Mouse (Mus musculus) testis, adult 2 months (tissue): ENCODE measurements around the gene H2-DMb1. TPM values are rescaled to one million over a fixed set of nuclear protein-coding genes. Genes with fewer than 3 reads are reported as not detected.

Source experiments
- H3K27ac ChIP-seq: fragments of 200-500 bp; 2 replicates; pipeline ENCODE4 v1.5.1; 2012; ENCODE audit warnings: low read depth, low read length; ENCODE audit not compliant: control insufficient read depth, insufficient read depth
- H3K27me3 ChIP-seq: fragments of 200-500 bp; 2 replicates; pipeline ENCODE4 v1.6.1; 2012; ENCODE audit warnings: mild to moderate bottlenecking, low read length, moderate library complexity; ENCODE audit not compliant: control insufficient read depth, insufficient read depth
- H3K36me3 ChIP-seq: fragments of 200-500 bp; 2 replicates; pipeline ENCODE4 v1.6.1; 2012; ENCODE audit warnings: mild to moderate bottlenecking, low read length; ENCODE audit not compliant: control insufficient read depth, insufficient read depth
- H3K4me1 ChIP-seq: fragments of 200-500 bp; 2 replicates; pipeline ENCODE4 v1.6.1; 2012; ENCODE audit warnings: low read length; ENCODE audit not compliant: control insufficient read depth, insufficient read depth
- H3K4me3 ChIP-seq: fragments of 200-500 bp; 2 replicates; pipeline ENCODE4 v1.5.1; 2012; ENCODE audit warnings: low read depth, mild to moderate bottlenecking, low read length, moderate library complexity, mixed read lengths; ENCODE audit not compliant: control insufficient read depth
- CTCF ChIP-seq: fragments of 200-500 bp; IDR thresholded peaks from 2 replicates; pipeline ENCODE4 v1.5.1; 2012; ENCODE audit warnings: low read depth, mild to moderate bottlenecking, inconsistent platforms, low read length, moderate library complexity; ENCODE audit not compliant: control insufficient read depth, insufficient read depth, insufficient replicate concordance
- POLR2A ChIP-seq: fragments of 200-500 bp; IDR thresholded peaks from 2 replicates; pipeline ENCODE4 v1.6.1; 2012; ENCODE audit warnings: low read depth, mild to moderate bottlenecking, inconsistent platforms, low read length, moderate library complexity; ENCODE audit not compliant: control insufficient read depth
- polyA plus RNA-seq: library from polyadenylated mRNA; depleted of rRNA; stranded (reverse); fragments of >200 nt; gene quantifications from 2 replicates; pipeline ENCODE4 v1.2.3, GENCODE M21; 2012

The H2-DMb1 gene
- polyA plus RNA-seq, 1 experiment = 9.5 TPM

DNA sequence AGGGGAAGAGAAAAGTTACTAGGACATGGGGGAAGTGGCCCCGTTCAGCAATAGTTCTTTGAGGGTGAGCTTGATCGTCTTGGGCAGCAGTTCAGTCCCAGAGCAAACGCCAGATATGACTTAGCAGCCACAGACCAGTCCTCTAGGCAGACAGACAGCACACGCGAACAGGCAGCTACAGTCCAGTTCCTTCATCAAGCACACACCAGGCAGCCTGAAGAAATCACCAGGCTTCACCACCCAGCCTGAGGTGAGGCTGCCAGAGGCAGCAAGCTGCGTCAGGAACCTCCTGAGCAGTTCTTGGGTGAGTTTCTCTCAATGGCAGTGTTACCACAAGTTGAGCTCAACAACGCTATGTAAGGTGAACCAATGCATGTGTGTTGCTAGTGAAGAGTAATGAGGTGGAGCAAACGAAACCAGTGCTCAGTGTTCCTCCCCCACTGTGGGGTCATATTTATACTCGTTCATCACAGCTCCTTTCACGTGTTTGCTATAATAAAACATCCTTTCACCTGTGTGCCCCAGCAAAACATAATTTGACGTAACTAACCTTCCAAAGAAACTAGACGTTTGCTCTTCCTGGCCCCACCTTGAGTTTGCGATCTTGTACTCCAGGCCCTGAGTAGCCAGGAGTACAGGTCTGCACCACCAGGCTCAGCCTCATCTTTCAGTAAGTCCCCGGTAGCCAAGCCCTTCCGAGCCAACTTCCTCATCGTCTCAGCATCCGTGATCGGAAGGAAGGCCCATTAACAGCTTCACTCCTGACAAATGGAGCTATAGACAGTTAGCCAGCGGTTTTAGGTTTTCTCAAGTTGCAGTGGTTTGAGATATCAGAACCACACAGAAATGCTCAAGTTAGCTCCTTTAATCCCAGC, 22.6 kb upstream of the H2-DMb1 start:
- TF ChIP-seq CTCF (no peak), POLR2A (no peak)
- Histone ChIP-seq H3K36me3 (no peaks in the 10 kb centered on the region), H3K27ac (no peak overlapping the region), H3K27me3 (no peaks in the 10 kb centered on the region), H3K4me1 (peaks cover 16% of the 10 kb centered on the region), H3K4me3 (no peak overlapping the region)

DNA sequence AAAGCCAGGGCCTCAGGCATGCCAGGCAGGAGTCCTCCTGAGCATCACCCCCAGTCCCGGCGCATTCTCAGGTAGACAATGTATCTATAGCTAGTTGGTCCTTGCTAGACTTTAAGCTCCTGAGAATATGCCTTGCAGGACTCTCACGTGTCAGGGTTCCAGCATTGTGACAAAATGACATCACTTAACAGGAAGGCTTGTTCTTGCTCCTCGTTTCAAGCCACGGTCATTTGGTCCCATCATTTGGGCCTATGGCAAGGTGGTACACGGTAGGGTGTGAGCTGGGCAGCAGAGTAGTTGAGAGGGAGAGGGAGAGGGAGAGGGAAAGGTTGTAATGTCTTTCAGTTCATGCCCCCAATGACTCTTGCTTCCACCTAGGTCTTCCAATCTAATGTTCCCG, 21.0 kb upstream of the H2-DMb1 start:
- TF ChIP-seq CTCF = no peak
- TF ChIP-seq POLR2A = no peak
- H3K27ac ChIP-seq = no peak overlapping the region
- H3K4me1 ChIP-seq = peaks cover 15% of the 10 kb centered on the region
- no peaks in the 10 kb centered on the region for H3K36me3 ChIP-seq
- no peaks in the 10 kb centered on the region for H3K27me3 ChIP-seq
- H3K4me3 ChIP-seq = no peak overlapping the region

- H3K27ac ChIP-seq = no peak overlapping the region
- no peaks in the 10 kb centered on the region for H3K36me3 ChIP-seq
- H3K4me3 ChIP-seq = no peak overlapping the region
- TF ChIP-seq POLR2A (no peak), CTCF (0 out of 2 replicates have a peak, but pooled peaks have one; percentile 8)
- peaks cover 4% of the 10 kb centered on the region for H3K4me1 ChIP-seq
- no peaks in the 10 kb centered on the region for H3K27me3 ChIP-seq
These were observed 19.6 kb upstream of the H2-DMb1 start for GRCm38 (mm10) chr17:34133289-34133688.

GRCm38 (mm10) chr17:34134451-34134850, 18.4 kb upstream of the H2-DMb1 start:
- H3K4me1 ChIP-seq = peaks cover 5% of the 10 kb centered on the region
- H3K36me3 ChIP-seq = no peaks in the 10 kb centered on the region
- H3K4me3 ChIP-seq = no peak overlapping the region
- TF ChIP-seq POLR2A = no peak
- TF ChIP-seq CTCF = no peak
- no peaks in the 10 kb centered on the region for H3K27me3 ChIP-seq
- H3K27ac ChIP-seq = no peak overlapping the region

- no peaks in the 10 kb centered on the region for H3K36me3 ChIP-seq
- peaks cover 11% of the 10 kb centered on the region for H3K4me1 ChIP-seq
- H3K27me3 ChIP-seq = no peaks in the 10 kb centered on the region
- H3K4me3 ChIP-seq = peak overlapping the region; percentile 53
- no peak overlapping the region for H3K27ac ChIP-seq
- TF ChIP-seq CTCF (peak; percentile 99), POLR2A (no peak)
These were observed 17.3 kb upstream of the H2-DMb1 start for GRCm38 (mm10) chr17:34135297-34136224.

DNA sequence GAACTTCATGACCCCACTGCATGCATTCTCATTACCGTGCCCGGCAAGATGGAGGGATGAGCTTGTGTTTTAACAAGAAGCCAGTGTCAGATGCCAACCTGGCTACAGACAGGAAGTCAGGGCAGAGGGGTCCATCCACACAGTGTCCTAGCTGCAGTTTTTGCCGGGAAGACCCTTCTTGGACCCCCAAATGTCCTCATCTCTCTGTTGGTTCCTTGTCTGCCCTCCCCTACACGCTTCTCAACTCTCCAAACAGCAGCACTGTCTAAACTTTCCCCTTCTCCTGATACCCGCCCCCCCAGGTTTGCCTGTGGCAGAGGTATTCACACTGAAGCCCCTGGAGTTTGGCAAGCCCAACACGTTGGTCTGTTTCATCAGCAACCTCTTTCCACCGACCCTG, 15.3 kb upstream of the H2-DMb1 start:
- TF ChIP-seq CTCF = no peak
- TF ChIP-seq POLR2A = no peak
- no peak overlapping the region for H3K4me3 ChIP-seq
- H3K36me3 ChIP-seq = no peaks in the 10 kb centered on the region
- H3K4me1 ChIP-seq = peaks cover 11% of the 10 kb centered on the region
- H3K27me3 ChIP-seq = no peaks in the 10 kb centered on the region
- H3K27ac ChIP-seq = no peak overlapping the region

- no peak overlapping the region for H3K4me3 ChIP-seq
- H3K36me3 ChIP-seq = no peaks in the 10 kb centered on the region
- peaks cover 11% of the 10 kb centered on the region for H3K4me1 ChIP-seq
- no peak for TF ChIP-seq CTCF
- TF ChIP-seq POLR2A = no peak
- H3K27ac ChIP-seq = no peak overlapping the region
- no peaks in the 10 kb centered on the region for H3K27me3 ChIP-seq
These were observed 14.2 kb upstream of the H2-DMb1 start for GRCm38 (mm10) chr17:34138655-34139054.
